Mouse (Mus musculus) lung, embryonic 15.5 days (tissue): ENCODE data around the gene Wdr38. TPM values are rescaled to one million over a fixed set of nuclear protein-coding genes. Genes with fewer than 3 reads are reported as not detected.
A peak's percentile ranks its signal among the peaks of the same experiment; 100 is the strongest.

Source experiments
- ATAC-seq: fragments of 200-750 bp; cut with Nextera tagmentation; 2 replicates; pipeline ENCODE4 v1.8.0; 2017; ENCODE audit warnings: moderate number of reproducible peaks, borderline replicate concordance; ENCODE audit not compliant: low FRiP score, low TSS enrichment; ENCODE audit errors: extremely low read depth
- H3K27ac ChIP-seq: fragments of 300-500 bp; sonication (generic); 2 replicates; pipeline ENCODE4 v1.5.1; 2015; ENCODE audit warnings: moderate library complexity, mild to moderate bottlenecking, inconsistent platforms
- H3K27me3 ChIP-seq: fragments of 300-500 bp; sonication (generic); 2 replicates; pipeline ENCODE4 v1.6.1; 2015; ENCODE audit warnings: inconsistent platforms
- H3K36me3 ChIP-seq: fragments of 300-500 bp; sonication (generic); 2 replicates; pipeline ENCODE4 v1.6.1; 2015; ENCODE audit warnings: inconsistent platforms
- H3K4me1 ChIP-seq: fragments of 300-500 bp; sonication (generic); 2 replicates; pipeline ENCODE4 v1.6.1; 2015; ENCODE audit warnings: inconsistent platforms
- H3K4me2 ChIP-seq: fragments of 300-500 bp; sonication (generic); 2 replicates; pipeline ENCODE4 v1.6.1; 2015; ENCODE audit warnings: inconsistent platforms, mild to moderate bottlenecking, moderate library complexity
- H3K4me3 ChIP-seq: fragments of 300-500 bp; sonication (generic); 2 replicates; pipeline ENCODE4 v1.5.1; 2015; ENCODE audit warnings: mild to moderate bottlenecking, inconsistent platforms
- H3K9ac ChIP-seq: fragments of 300-500 bp; sonication (generic); 2 replicates; pipeline ENCODE4 v1.6.1; 2015; ENCODE audit warnings: inconsistent platforms
- H3K9me3 ChIP-seq: fragments of 300-500 bp; sonication (generic); 2 replicates; pipeline ENCODE4 v1.6.1; 2016; ENCODE audit warnings: inconsistent platforms
- WGBS: fragments of 180-500 bp; shearing (Covaris S2); methylation state at CpG from one replicate; pipeline ENCODE4 v1.1.7; 2015; 5-methylcytosine and 5-hydroxymethylcytosine counted together
- polyA plus RNA-seq: library from polyadenylated mRNA; unstranded; fragments of >200 nt; fragmentation: Nextera tagmentation; extraction: Ambion mirVana; gene quantifications from 2 replicates; pipeline ENCODE4 v1.2.1, GENCODE M21; 2015

Wdr38 gene
- 1.4 and 2.1 TPM in 2 replicates for polyA plus RNA-seq

DNA sequence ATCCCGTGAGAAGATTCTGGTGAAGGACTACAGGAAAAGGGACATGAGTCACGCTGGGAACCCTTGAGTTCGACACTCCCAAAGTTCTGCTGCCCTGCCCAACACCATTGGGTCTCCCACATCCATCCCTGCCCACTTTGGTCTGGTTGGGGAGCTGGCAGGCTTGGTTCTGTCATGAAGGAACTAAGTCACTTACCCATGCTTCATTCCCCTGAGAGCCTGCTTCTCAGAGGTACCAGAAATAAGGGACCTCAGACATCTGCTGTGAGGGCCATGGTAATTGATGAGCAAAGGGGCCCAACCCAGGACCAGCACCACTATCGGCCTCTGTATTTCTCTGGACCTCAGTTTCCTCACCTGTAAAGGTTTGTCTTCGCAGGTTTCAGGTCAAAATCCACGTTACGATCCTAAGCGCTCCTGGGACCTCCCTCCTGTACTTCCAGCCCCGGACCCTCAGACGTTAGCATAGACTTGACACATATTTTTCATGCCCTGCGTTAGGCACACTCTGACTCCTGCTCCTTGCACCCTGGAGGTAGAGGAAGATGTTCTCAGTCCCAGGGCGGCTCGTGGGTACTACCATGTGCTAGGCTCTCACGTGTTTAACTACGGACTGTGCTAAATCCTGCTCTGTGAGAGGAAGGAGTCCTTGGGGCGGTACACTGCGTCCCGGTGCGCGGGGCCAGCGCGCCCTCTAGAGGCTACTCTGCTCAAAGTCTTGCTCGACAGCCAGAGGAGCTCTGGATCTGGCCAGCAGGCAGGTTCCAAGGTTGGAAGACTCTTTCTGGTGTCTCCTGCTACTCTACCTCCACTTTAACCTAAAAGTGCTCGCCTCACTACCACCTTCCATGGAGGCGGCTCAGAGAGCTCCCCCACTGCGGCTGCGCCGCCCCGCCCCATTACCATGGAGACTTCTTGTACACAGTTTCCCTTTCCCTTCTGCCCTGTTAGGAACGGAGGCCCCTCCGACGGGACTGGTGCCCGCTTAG, at the start of gene Wdr38:
Gene Wdr38 (plus strand): TSS at position 91 of the 989 bp plus-strand sequence.
- H3K27me3 ChIP-seq = no peaks in the 10 kb centered on the region
- peak within 1 kb of the TSS; percentile 46 for H3K9ac ChIP-seq
- H3K9me3 ChIP-seq = no peaks in the 10 kb centered on the region
- H3K4me1 ChIP-seq = peaks cover 20% of the 10 kb centered on the region
- 11% methylated on average over 33 of the region's 33 CpGs for WGBS
- ATAC-seq = peak; percentile 94
- peak within 1 kb of the TSS; percentile 48 for H3K4me3 ChIP-seq
- peaks cover 31% of the 10 kb centered on the region for H3K36me3 ChIP-seq
- H3K27ac ChIP-seq = peak within 1 kb of the TSS; percentile 60
- peak within 1 kb of the TSS; percentile 60 for H3K4me2 ChIP-seq

DNA sequence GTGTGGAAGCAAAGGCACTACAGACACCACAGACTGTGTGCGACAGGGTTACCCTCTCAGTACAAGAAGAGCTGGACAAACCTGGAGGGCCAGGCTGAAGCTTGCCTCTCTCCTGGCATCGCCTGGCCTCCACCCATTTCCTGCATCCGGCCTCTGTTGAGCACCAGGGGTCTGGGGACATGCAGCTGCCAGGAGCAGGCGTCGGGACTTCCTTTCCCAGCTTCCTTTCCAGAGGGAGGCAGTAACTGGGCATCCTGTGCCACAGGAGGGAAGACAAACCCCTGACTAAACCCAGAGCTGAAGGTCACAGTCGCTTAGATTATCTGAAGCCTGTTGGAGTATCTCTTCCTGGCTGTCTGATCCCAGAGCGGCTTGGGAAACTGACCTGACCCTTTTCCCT, 49.7 kb upstream of the Wdr38 start:
- no peaks in the 10 kb centered on the region for H3K36me3 ChIP-seq
- H3K27me3 ChIP-seq = no peaks in the 10 kb centered on the region
- peak overlapping the region; percentile 74 for H3K27ac ChIP-seq
- no peak overlapping the region; the same call in 1 of the 2 replicates for H3K4me2 ChIP-seq
- ATAC-seq = no peak
- H3K4me1 ChIP-seq = peaks cover 18% of the 10 kb centered on the region
- H3K9ac ChIP-seq = no peak overlapping the region
- H3K9me3 ChIP-seq = no peaks in the 10 kb centered on the region
- H3K4me3 ChIP-seq = no peak overlapping the region
- WGBS = 47% methylated on average over 7 of the region's 7 CpGs

GRCm38 (mm10) chr2:38950281-38950719, 47.0 kb upstream of the Wdr38 start:
- Histone ChIP-seq H3K9ac (no peak overlapping the region), H3K9me3 (no peaks in the 10 kb centered on the region), H3K27ac (peak overlapping the region; percentile 82), H3K4me3 (no peak overlapping the region), H3K4me2 (no peak overlapping the region), H3K27me3 (no peaks in the 10 kb centered on the region), H3K36me3 (no peaks in the 10 kb centered on the region), H3K4me1 (peaks cover 14% of the 10 kb centered on the region)
- 38% methylated on average over 7 of the region's 7 CpGs for WGBS
- ATAC-seq = peak; percentile 89

DNA sequence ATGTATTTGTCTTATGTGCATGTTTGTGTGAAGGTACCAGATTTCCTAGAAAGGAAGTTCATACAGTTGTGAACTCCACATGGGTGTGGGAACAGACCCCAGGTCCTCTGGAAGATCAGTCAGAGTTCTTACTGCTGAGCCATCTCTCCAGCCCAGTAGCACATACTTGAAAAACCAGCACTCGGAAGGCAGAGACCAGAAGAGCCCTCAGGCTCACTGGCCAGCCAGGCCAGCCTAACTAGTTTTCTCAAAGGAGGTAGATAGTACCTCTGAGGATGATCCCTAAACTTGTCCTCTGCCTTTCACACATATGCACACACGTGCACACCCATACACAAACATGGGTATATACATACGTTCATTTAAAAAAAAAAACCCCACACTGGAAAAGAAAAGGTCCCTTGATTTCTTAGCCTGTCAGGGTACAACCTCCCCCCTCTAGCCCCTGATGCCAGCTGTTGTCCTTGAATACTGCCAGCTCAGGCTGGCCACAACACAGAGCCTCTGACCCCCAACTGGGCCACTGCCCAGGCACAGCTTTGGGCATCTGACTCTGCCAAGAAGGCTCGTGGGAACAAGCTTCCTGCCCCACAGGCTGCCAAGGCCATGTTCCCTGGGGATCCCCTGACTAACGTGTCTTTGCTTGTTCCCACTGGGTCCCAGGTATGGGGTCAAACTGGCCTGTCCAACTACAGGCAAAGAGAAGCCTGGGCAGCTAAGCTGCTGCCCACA, 44.0 kb upstream of the Wdr38 start:
- H3K4me2 ChIP-seq = no peak overlapping the region
- no peak overlapping the region for H3K27ac ChIP-seq
- no peak for ATAC-seq
- H3K27me3 ChIP-seq = no peaks in the 10 kb centered on the region
- H3K36me3 ChIP-seq = no peaks in the 10 kb centered on the region
- WGBS = 65% methylated on average over 5 of the region's 5 CpGs
- H3K9me3 ChIP-seq = no peaks in the 10 kb centered on the region
- H3K4me1 ChIP-seq = peaks cover 14% of the 10 kb centered on the region
- H3K4me3 ChIP-seq = no peak overlapping the region
- H3K9ac ChIP-seq = no peak overlapping the region

DNA sequence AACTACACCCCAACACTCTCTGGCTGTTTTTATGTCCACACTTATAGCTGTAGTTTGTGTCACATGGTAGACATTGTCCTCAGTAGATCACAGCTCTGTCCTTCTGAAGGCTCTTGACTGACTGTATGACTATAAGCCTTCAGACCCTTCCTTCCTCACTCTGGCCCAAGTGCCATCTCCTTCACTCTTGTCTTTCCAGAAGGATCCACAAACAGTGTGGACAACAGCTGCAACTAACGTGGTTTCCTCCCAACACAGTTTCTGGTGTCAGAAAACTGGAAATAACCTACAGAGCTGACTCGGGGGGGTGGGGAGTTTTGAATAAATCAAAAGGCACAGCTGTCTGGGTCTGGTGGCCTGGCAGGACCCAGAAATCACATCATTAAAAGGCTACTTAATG, 41.2 kb upstream of the Wdr38 start:
- 42% methylated on average over 2 of the region's 2 CpGs for WGBS
- no peaks in the 10 kb centered on the region for H3K9me3 ChIP-seq
- no peak overlapping the region for H3K27ac ChIP-seq
- H3K27me3 ChIP-seq = no peaks in the 10 kb centered on the region
- no peaks in the 10 kb centered on the region for H3K36me3 ChIP-seq
- no peak overlapping the region for H3K4me3 ChIP-seq
- ATAC-seq = no peak
- H3K4me1 ChIP-seq = peaks cover 2% of the 10 kb centered on the region; the same call in 1 of the 2 replicates
- H3K9ac ChIP-seq = no peak overlapping the region
- H3K4me2 ChIP-seq = no peak overlapping the region

- no peaks in the 10 kb centered on the region for H3K27me3 ChIP-seq
- WGBS = 67% methylated on average over 5 of the region's 5 CpGs
- no peak for ATAC-seq
These were observed 39.5 kb upstream of the Wdr38 start for GRCm38 (mm10) chr2:38957671-38958223.

DNA sequence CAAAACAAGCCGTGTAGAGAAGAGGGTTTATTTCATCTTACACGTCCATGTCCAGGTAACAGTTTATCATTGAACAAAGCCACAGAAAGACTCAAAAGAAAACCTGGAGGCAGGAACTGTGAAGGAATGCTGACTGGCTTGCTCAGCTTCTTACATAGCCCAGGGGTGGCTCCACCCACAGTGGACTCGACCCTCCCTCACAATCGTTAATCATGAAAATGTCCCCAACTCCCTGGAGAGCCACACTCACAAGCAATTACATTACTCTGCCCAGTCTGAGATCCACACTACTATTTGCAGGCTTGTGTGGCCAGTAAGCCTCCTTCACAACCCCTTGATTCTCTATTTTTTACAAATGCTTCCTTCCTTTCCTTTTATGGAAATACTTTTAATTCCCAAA, 33.1 kb upstream of the Wdr38 start:
- H3K4me1 ChIP-seq = peaks cover 6% of the 10 kb centered on the region; the same call in 1 of the 2 replicates
- no peak overlapping the region for H3K4me3 ChIP-seq
- H3K9me3 ChIP-seq = no peaks in the 10 kb centered on the region
- no peak overlapping the region for H3K9ac ChIP-seq
- no peak for ATAC-seq
- WGBS = 11% methylated on average over 4 of the region's 4 CpGs
- H3K27me3 ChIP-seq = no peaks in the 10 kb centered on the region
- H3K36me3 ChIP-seq = no peaks in the 10 kb centered on the region
- no peak overlapping the region for H3K4me2 ChIP-seq
- H3K27ac ChIP-seq = no peak overlapping the region

More at GRCm38 (mm10) chr2:38957671-38958223, 39.5 kb upstream of the Wdr38 start:
- Histone ChIP-seq H3K9me3 (no peaks in the 10 kb centered on the region), H3K9ac (no peak overlapping the region), H3K4me2 (no peak overlapping the region), H3K36me3 (no peaks in the 10 kb centered on the region), H3K27ac (no peak overlapping the region), H3K4me3 (no peak overlapping the region), H3K4me1 (no peaks in the 10 kb centered on the region; the same call in 1 of the 2 replicates)

DNA sequence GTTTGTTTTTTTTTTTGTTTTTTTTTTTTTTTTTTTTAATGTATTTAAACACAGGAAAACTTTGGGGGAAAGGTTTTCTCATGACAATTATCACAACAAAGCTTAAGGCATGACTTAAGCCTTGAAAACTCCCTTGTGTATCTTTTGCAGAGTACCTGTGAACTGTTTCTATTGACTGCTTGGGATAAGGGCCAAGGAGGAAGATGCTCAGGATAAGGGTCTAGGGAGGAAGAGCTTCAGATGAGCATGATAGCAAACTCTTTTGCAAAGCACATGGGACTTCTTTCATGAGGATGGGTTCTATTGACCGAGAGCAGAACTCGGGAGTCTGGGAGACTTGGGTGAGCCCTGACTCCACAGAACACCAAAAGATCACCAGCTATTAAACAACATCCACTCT, 27.6 kb upstream of the Wdr38 start:
- Histone ChIP-seq H3K36me3 (no peaks in the 10 kb centered on the region), H3K4me2 (no peak overlapping the region), H3K9me3 (no peaks in the 10 kb centered on the region), H3K4me1 (no peaks in the 10 kb centered on the region), H3K4me3 (no peak overlapping the region), H3K9ac (no peak overlapping the region), H3K27me3 (no peaks in the 10 kb centered on the region), H3K27ac (no peak overlapping the region)
- WGBS = 77% methylated on average over 2 of the region's 2 CpGs
- ATAC-seq = no peak

- Histone ChIP-seq H3K4me1 (no peaks in the 10 kb centered on the region), H3K27me3 (no peaks in the 10 kb centered on the region)
These were observed 27.2 kb upstream of the Wdr38 start for GRCm38 (mm10) chr2:38970057-38970456.

GRCm38 (mm10) chr2:38973223-38973622, 24.1 kb upstream of the Wdr38 start:
- no peak for ATAC-seq
- Histone ChIP-seq H3K9me3 (no peaks in the 10 kb centered on the region), H3K4me2 (no peak overlapping the region), H3K27ac (no peak overlapping the region), H3K4me3 (no peak overlapping the region), H3K27me3 (no peaks in the 10 kb centered on the region; the same call in 1 of the 2 replicates), H3K4me1 (no peaks in the 10 kb centered on the region), H3K9ac (no peak overlapping the region), H3K36me3 (no peaks in the 10 kb centered on the region)
- 26% methylated on average over 2 of the region's 2 CpGs for WGBS

More at GRCm38 (mm10) chr2:38970057-38970456, 27.2 kb upstream of the Wdr38 start:
- H3K4me3 ChIP-seq = no peak overlapping the region
- H3K4me2 ChIP-seq = no peak overlapping the region
- 56% methylated on average over 5 of the region's 5 CpGs for WGBS
- H3K36me3 ChIP-seq = no peaks in the 10 kb centered on the region
- H3K9ac ChIP-seq = no peak overlapping the region
- no peaks in the 10 kb centered on the region for H3K9me3 ChIP-seq
- ATAC-seq = no peak
- no peak overlapping the region for H3K27ac ChIP-seq

DNA sequence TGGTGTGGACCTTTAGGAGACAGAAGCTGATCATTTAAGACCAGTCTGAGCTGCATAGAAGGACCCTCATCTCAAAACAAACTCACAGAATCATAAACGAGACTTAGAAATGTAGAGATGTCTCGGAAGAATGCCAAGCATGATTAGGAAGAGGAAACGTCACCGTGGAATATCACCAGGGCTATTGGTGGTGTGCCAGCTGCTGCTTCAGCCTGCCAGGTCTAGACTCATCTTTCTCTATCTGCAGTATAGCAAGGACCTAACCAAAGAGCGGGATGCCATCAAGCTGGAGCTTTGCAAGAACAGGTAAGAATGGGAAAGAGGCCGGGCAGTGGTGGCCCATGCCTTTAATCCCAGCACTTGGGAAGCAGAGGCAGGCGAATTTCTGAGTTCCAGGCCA, 23.6 kb upstream of the Wdr38 start:
- H3K9me3 ChIP-seq = no peaks in the 10 kb centered on the region
- H3K4me2 ChIP-seq = no peak overlapping the region
- no peak for ATAC-seq
- H3K27me3 ChIP-seq = no peaks in the 10 kb centered on the region; the same call in 1 of the 2 replicates
- H3K4me3 ChIP-seq = no peak overlapping the region
- H3K27ac ChIP-seq = no peak overlapping the region
- 58% methylated on average over 7 of the region's 7 CpGs for WGBS
- no peaks in the 10 kb centered on the region for H3K36me3 ChIP-seq
- H3K4me1 ChIP-seq = no peaks in the 10 kb centered on the region
- H3K9ac ChIP-seq = no peak overlapping the region
